Mouse (Mus musculus): Measurements from ENCODE around the gene Dap3. TPM values are rescaled to one million over a fixed set of nuclear protein-coding genes. Genes with fewer than 3 reads are reported as not detected.
A peak's percentile ranks its signal among the peaks of the same experiment; 100 is the strongest.
"Not testable (repeated sequence)": the region's sequence is repeated elsewhere in the genome, so short reads cannot be mapped to it uniquely, and the experiment has no call there.

Dap3 gene
- 38.3 to 58.2 TPM (median 53.2 TPM) in 3 replicates for total RNA-seq (2017)

DNA sequence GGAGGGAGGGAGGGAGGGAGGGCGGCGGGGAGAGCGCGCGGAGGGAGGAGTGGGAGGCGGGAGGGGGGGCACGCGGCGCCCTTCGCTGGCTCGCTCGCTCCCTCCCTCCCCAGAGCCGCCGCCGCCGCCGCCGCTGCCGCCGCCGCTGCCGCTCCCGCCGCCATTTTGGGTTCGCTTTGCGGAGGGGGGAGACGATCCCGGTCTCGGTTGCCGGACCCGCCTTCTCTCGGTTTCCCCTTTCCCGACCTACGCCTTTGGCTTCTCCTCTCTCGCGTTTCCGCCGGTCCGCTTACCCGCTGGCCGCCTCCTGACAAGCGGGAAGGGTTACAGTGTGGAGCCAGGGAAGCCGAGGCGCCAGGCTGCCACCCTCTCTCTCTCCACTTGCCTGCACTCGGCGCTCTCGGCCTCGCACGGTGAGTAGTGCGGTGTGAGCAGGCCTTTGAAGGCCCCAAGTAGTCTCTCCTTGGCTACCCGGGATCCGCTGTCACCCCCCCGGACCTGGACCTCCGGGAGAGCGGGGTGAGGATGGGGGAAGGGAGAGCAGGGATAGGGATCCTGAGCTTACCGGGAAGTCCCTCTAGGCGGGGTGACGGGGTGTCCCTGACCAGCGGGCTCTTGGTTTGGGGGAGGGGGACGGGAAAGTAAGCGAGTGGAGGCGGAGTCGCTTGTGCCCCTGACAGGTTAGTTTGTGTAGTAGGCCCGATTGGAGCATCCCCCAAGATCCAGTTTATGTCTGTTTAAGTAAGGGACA, at the start of gene Dap3, which contains the start of gene Ash1l:
Gene Dap3 (minus strand): TSS at position 606 of the 751 bp plus-strand sequence.
Gene Ash1l (plus strand): TSS at position 47 of the 751 bp plus-strand sequence.
- ATAC-seq (replicated peaks; ENCODE audit: insufficient number of reproducible peaks, low FRiP score, low TSS enrichment, poor library complexity, severe bottlenecking), result peak; percentile 84

- no peak for ATAC-seq (replicated peaks; ENCODE audit: insufficient number of reproducible peaks, low FRiP score, low TSS enrichment, poor library complexity, severe bottlenecking)
Measured at GRCm38 (mm10) chr3:88992793-88993192, 41.8 kb upstream of the Dap3 start.

- no peak for ATAC-seq (replicated peaks; ENCODE audit: insufficient number of reproducible peaks, low FRiP score, low TSS enrichment, poor library complexity, severe bottlenecking)
Measured at GRCm38 (mm10) chr3:88983921-88984381, 33.0 kb upstream of the Dap3 start.

- ATAC-seq (replicated peaks; ENCODE audit: insufficient number of reproducible peaks, low FRiP score, low TSS enrichment, poor library complexity, severe bottlenecking), result no peak
Measured at GRCm38 (mm10) chr3:88981206-88982010, 30.4 kb upstream of the Dap3 start.

- ATAC-seq (replicated peaks; ENCODE audit: insufficient number of reproducible peaks, low FRiP score, low TSS enrichment, poor library complexity, severe bottlenecking), result no peak
Measured at GRCm38 (mm10) chr3:88975012-88975411, 24.0 kb upstream of the Dap3 start.

DNA sequence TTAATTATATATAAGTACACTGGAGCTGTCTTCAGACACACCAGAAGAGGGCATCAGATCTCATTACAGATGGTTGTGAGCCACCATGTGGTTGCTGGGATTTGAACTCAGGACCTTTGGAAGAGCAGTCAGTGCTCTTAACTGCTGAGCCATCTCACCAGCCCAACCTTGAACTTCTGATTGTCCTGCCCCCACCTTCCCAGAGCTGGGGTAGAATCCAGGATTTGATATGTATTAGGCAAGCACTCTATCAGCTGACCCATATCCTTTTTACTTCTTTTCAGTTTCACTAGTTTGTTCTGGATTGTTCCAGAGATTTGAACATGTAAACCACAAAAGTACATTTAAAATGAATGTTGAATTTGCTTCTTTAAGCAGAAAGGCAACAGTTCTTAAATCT, 12.2 kb upstream of the Dap3 start:
- ATAC-seq (replicated peaks; ENCODE audit: insufficient number of reproducible peaks, low FRiP score, low TSS enrichment, poor library complexity, severe bottlenecking), result not testable (repeated sequence)

DNA sequence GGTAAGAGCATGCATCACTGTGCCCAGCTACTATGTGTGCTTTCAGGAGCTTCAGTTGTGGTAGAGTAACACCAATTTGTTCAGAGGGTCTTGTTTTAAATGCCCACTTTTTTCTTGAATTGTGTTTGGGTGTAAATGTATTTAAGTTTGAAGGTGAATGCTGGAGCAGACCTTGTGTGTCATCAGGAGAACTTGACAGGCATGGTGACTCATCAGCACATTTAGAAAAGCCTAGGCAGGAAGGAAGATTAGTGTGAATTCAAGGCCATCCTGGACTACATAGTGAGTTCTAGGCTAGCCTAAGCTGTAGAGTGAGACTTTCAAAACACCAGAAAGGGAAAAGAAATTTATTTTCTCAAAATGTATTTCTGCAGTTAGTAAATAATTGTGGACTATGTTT, 2.8 kb upstream of the Dap3 start:
- ATAC-seq (replicated peaks; ENCODE audit: insufficient number of reproducible peaks, low FRiP score, low TSS enrichment, poor library complexity, severe bottlenecking), result no peak

GRCm38 (mm10) chr3:88953246-88953645, 2.3 kb upstream of the Dap3 start:
- no peak for ATAC-seq (replicated peaks; ENCODE audit: insufficient number of reproducible peaks, low FRiP score, low TSS enrichment, poor library complexity, severe bottlenecking)

GRCm38 (mm10) chr3:88951327-88951800, 383 bp upstream of the Dap3 start:
- ATAC-seq (replicated peaks; ENCODE audit: insufficient number of reproducible peaks, low FRiP score, low TSS enrichment, poor library complexity, severe bottlenecking), result no peak

DNA sequence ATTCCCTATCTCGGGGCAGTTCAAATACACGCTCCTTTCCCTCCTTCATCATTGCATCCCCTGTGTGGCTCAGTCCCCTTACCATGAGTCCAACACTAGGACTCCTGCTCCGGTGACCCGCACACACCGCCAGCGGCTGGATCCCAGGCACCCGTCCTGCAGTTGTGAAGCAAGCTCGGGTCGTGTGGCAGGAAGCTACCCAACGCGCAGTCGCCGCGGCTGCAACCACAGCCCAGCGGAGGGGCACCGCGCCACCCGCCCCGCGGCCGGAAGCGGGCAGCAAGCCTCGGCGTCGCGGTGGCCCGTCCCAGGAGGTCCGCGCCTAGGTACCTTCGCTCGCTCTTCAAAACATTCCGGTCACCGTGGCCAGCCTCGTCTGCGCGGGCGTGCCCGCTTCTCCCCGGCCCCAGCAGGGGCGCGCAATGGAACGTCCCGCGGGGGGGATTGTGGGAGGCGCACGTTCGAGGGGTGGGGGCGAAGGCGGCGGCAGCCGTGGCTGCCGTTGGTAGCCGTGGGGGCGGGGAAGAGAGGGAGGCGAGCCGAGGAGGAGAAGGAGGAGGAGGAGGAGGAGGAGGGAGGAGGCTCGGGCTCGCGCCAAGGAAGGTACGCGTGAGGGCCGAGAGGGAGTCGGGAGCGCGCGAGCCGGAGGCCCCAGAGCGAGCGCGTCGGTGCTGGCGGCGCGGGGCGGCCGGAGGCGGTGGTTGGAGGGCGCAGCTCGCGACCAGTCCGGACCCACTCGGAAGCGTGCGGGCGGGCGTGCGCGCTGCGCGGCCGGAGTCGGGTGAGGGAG, 1.0 kb downstream of the Dap3 start:
- peak; percentile 73 for ATAC-seq (replicated peaks; ENCODE audit: insufficient number of reproducible peaks, low FRiP score, low TSS enrichment, poor library complexity, severe bottlenecking)

DNA sequence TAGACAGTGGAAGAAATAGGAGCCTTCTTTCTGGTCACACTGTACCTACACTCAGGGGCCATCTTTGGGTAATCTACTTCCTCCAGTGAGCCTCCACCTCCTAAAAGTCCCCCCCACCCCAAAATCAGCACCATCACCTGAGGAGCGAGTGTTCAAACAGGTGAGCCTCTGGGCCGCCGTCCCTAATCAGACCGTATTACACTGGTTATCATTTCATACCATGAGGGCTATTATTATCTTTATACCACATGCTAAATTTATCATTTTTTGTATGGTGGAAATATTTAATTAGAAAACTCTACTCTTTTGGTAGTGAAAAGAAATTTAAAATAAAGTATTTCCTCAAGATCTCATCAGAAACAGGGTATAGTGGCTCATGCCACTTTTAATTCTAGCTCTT, 6.9 kb downstream of the Dap3 start:
- no peak for ATAC-seq (replicated peaks; ENCODE audit: insufficient number of reproducible peaks, low FRiP score, low TSS enrichment, poor library complexity, severe bottlenecking)

DNA sequence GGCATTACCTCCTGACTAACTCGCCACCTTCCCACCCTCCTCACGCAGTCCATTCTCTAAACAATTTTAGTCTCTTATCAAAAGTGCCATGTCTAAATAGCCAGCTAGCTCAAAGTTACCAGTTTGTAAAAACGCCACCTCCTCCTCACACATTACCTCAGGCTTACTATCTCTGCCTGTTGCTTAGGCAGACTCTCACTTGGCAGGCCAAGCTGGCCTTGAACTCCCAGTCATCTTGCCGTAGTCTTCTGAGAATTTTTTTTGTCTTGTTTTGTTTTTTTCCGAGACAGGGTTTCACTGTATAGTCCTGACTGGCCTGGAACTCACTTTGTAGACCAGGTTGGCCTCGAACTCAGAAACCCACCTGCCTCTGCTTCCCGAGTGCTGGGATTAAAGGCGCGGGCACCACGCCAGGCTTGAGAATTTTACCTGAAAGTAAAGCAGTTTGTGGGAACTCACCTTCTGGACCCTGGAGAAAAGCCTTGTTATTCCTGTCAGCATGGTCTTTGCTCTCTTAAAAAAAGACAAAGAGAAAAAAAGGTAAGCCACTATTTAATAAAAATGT, 8.6 kb downstream of the Dap3 start:
- ATAC-seq (replicated peaks; ENCODE audit: insufficient number of reproducible peaks, low FRiP score, low TSS enrichment, poor library complexity, severe bottlenecking), result no peak

GRCm38 (mm10) chr3:88939749-88940148, 11.2 kb downstream of the Dap3 start:
- ATAC-seq (replicated peaks; ENCODE audit: insufficient number of reproducible peaks, low FRiP score, low TSS enrichment, poor library complexity, severe bottlenecking), result peak; percentile 82

DNA sequence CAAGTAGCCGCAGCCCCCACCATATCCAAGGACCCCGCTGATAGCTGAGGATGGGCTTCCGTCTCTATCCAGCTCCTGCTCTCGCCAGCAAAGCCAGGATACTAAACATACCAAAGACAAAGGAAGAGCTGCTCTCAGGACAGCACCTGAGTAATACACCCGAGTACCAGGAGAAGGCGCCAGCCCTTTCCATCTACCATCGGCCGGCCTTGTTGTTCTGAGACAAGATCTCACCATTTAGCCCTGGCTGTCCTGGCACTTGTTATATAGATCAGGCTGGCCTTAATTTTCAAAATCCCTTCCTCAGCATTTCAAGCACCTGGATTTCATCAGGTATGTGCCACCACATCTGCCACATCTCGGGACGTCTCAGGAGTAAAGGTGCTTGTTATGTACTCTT, 11.9 kb downstream of the Dap3 start:
- no peak for ATAC-seq (replicated peaks; ENCODE audit: insufficient number of reproducible peaks, low FRiP score, low TSS enrichment, poor library complexity, severe bottlenecking)

GRCm38 (mm10) chr3:88929501-88929900, 21.5 kb downstream of the Dap3 start:
- no peak for ATAC-seq (replicated peaks; ENCODE audit: insufficient number of reproducible peaks, low FRiP score, low TSS enrichment, poor library complexity, severe bottlenecking)

DNA sequence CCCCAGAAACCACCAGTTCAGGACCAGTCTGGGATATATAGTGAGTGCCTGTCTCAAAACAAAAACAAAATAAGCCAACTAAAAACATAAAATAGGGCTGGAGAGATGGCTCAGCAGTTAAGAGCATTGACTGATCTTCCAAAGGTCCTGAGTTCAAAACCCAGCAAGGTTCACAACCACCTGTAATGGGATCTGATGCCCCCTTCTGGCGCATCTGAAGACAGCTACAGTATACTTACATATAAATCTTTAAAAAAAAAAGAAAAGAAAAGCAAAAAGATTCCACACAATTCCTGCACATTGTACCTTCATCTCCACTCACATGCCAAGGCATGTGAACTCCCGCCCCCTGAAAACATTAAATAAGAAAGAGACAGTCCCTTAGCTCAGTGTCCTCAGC, 25.3 kb downstream of the Dap3 start:
- ATAC-seq (replicated peaks; ENCODE audit: insufficient number of reproducible peaks, low FRiP score, low TSS enrichment, poor library complexity, severe bottlenecking), result no peak

DNA sequence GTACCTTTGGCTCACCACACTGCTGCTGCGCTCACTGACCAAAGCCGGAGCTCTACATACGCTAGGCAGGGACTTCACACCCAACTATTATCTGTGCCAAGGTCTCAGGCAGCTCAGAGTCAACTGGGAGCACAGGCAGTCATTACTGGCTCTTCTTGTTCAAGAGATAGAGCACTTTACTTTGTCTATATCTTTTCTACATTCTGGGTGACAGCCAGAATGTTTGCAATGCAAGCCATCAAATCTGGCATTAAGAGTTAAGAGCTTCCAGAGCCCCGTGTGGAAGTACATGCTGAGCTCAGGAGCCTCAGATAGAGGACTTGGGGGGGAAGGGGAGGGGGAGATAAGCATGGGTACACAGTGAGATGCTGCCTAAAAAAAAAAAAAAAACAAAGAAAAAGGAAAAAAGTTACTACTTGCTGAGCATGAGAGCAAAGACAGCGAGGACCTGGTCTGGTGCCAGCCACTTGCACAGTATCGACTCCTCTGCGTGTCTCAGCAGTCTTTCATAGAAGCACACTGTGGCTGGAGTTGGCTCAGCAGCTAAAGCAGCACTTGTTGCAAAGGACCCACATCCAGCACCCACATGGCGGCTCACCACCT, 26.9 kb downstream of the Dap3 start:
- ATAC-seq (replicated peaks; ENCODE audit: insufficient number of reproducible peaks, low FRiP score, low TSS enrichment, poor library complexity, severe bottlenecking), result no peak

GRCm38 (mm10) chr3:88921411-88921810, 29.6 kb downstream of the Dap3 start:
- ATAC-seq (replicated peaks; ENCODE audit: insufficient number of reproducible peaks, low FRiP score, low TSS enrichment, poor library complexity, severe bottlenecking), result no peak

Measured in monocyte, adult 5-6 weeks (primary cell).